Mouse (Mus musculus): ENCODE data around the gene Pltp. TPM values are rescaled to one million over a fixed set of nuclear protein-coding genes. Genes with fewer than 3 reads are reported as not detected.
A peak's percentile ranks its signal among the peaks of the same experiment; 100 is the strongest.

The Pltp gene
- total RNA-seq (2021): 10 to 100 TPM; 63.8 to 79.4 TPM

- intact Hi-C loops (cut with DNase I): no loop called here
- DNase-seq (ENCODE audit: extremely low spot score in 1 of 2, low spot score in 2 of 2): peak; percentile 36 to 87
Observed at GRCm38 (mm10) chr2:164857101-164857821, at the start of gene Pltp. TSS of gene Pltp (minus strand) at chr2:164857711.

GRCm38 (mm10) chr2:164906071-164906470 lies 48.6 kb upstream of the Pltp start:
- no peak for DNase-seq (ENCODE audit: extremely low spot score in 1 of 2, low spot score in 2 of 2)
- intact Hi-C loops (cut with DNase I): no loop called here

- intact Hi-C loops (cut with DNase I): no loop called here
- no peak for DNase-seq (ENCODE audit: extremely low spot score in 1 of 2, low spot score in 2 of 2)
Observed at GRCm38 (mm10) chr2:164903496-164903895, 46.0 kb upstream of the Pltp start.

GRCm38 (mm10) chr2:164901380-164901779 lies 43.9 kb upstream of the Pltp start:
- no peak for DNase-seq (ENCODE audit: extremely low spot score in 1 of 2, low spot score in 2 of 2)
- intact Hi-C loops (cut with DNase I): no loop called here

GRCm38 (mm10) chr2:164899723-164900459 lies 42.4 kb upstream of the Pltp start:
- DNase-seq (ENCODE audit: extremely low spot score in 1 of 2, low spot score in 2 of 2): no peak
- intact Hi-C loops (cut with DNase I): no loop called here

GRCm38 (mm10) chr2:164899034-164899433 lies 41.5 kb upstream of the Pltp start:
- intact Hi-C loops (cut with DNase I): no loop called here

GRCm38 (mm10) chr2:164898008-164898407 lies 40.5 kb upstream of the Pltp start:
- no peak for DNase-seq (ENCODE audit: extremely low spot score in 1 of 2, low spot score in 2 of 2)
- intact Hi-C loops (cut with DNase I): no loop called here

More at GRCm38 (mm10) chr2:164899034-164899433, 41.5 kb upstream of the Pltp start:
- no peak for DNase-seq (ENCODE audit: extremely low spot score in 1 of 2, low spot score in 2 of 2)

- intact Hi-C loops (cut with DNase I): no loop called here
- DNase-seq (ENCODE audit: extremely low spot score in 1 of 2, low spot score in 2 of 2): no peak
Observed at GRCm38 (mm10) chr2:164895885-164896284, 38.4 kb upstream of the Pltp start.

- intact Hi-C loops (cut with DNase I): no loop called here
Observed at GRCm38 (mm10) chr2:164894644-164895043, 37.1 kb upstream of the Pltp start.

GRCm38 (mm10) chr2:164894048-164894447 lies 36.5 kb upstream of the Pltp start:
- intact Hi-C loops (cut with DNase I): no loop called here

More at GRCm38 (mm10) chr2:164894644-164895043, 37.1 kb upstream of the Pltp start:
- no peak for DNase-seq (ENCODE audit: extremely low spot score in 1 of 2, low spot score in 2 of 2)

GRCm38 (mm10) chr2:164892696-164893216 lies 35.2 kb upstream of the Pltp start:
- DNase-seq (ENCODE audit: extremely low spot score in 1 of 2, low spot score in 2 of 2): no peak
- intact Hi-C loops (cut with DNase I): no loop called here

More at GRCm38 (mm10) chr2:164894048-164894447, 36.5 kb upstream of the Pltp start:
- no peak for DNase-seq (ENCODE audit: extremely low spot score in 1 of 2, low spot score in 2 of 2)

- no peak for DNase-seq (ENCODE audit: extremely low spot score in 1 of 2, low spot score in 2 of 2)
- intact Hi-C loops (cut with DNase I): no loop called here
Observed at GRCm38 (mm10) chr2:164891908-164892695, 34.6 kb upstream of the Pltp start.

- DNase-seq (ENCODE audit: extremely low spot score in 1 of 2, low spot score in 2 of 2): no peak
- intact Hi-C loops (cut with DNase I): no loop called here
Observed at GRCm38 (mm10) chr2:164891056-164891834, 33.7 kb upstream of the Pltp start.

GRCm38 (mm10) chr2:164890411-164891049 lies 33.0 kb upstream of the Pltp start:
- intact Hi-C loops (cut with DNase I): no loop called here
- no peak for DNase-seq (ENCODE audit: extremely low spot score in 1 of 2, low spot score in 2 of 2)

GRCm38 (mm10) chr2:164889960-164890359 lies 32.4 kb upstream of the Pltp start:
- intact Hi-C loops (cut with DNase I): no loop called here

GRCm38 (mm10) chr2:164888996-164889395 lies 31.5 kb upstream of the Pltp start:
- intact Hi-C loops (cut with DNase I): no loop called here
- DNase-seq (ENCODE audit: extremely low spot score in 1 of 2, low spot score in 2 of 2): no peak

More at GRCm38 (mm10) chr2:164889960-164890359, 32.4 kb upstream of the Pltp start:
- DNase-seq (ENCODE audit: extremely low spot score in 1 of 2, low spot score in 2 of 2): no peak

GRCm38 (mm10) chr2:164886617-164887016 lies 29.1 kb upstream of the Pltp start:
- no peak for DNase-seq (ENCODE audit: extremely low spot score in 1 of 2, low spot score in 2 of 2)
- intact Hi-C loops (cut with DNase I): no loop called here

GRCm38 (mm10) chr2:164885788-164886187 lies 28.3 kb upstream of the Pltp start:
- intact Hi-C loops (cut with DNase I): no loop called here

More at GRCm38 (mm10) chr2:164885788-164886187, 28.3 kb upstream of the Pltp start:
- DNase-seq (ENCODE audit: extremely low spot score in 1 of 2, low spot score in 2 of 2): peak; percentile 80 to 90
